Mouse (Mus musculus) heart, embryonic 12.5 days (tissue): ENCODE measurements around the gene Cdc14a. TPM values are rescaled to one million over a fixed set of nuclear protein-coding genes. Genes with fewer than 3 reads are reported as not detected.

ENCODE experiments used
- ATAC-seq: fragments of 200-750 bp; cut with Nextera tagmentation; 2 replicates; pipeline ENCODE4 v1.8.0; 2017; ENCODE audit warnings: moderate TSS enrichment, moderate library complexity; ENCODE audit not compliant: insufficient number of reproducible peaks, low FRiP score
- H3K27ac ChIP-seq: fragments of 300-500 bp; sonication (generic); 2 replicates; pipeline ENCODE4 v1.5.1; 2016; ENCODE audit warnings: mild to moderate bottlenecking, moderate library complexity; ENCODE audit not compliant: poor library complexity, severe bottlenecking
- H3K27me3 ChIP-seq: fragments of 300-500 bp; sonication (generic); replicated peaks from 2 replicates; pipeline ENCODE4 v1.6.1; 2016; ENCODE audit warnings: mild to moderate bottlenecking, moderate library complexity
- H3K36me3 ChIP-seq: fragments of 300-500 bp; sonication (generic); 2 replicates; pipeline ENCODE4 v1.6.1; 2016; ENCODE audit warnings: mild to moderate bottlenecking, moderate library complexity
- H3K4me1 ChIP-seq: fragments of 300-500 bp; sonication (generic); replicated peaks from 2 replicates; pipeline ENCODE4 v1.6.1; 2016; ENCODE audit warnings: mild to moderate bottlenecking
- H3K4me2 ChIP-seq: fragments of 300-500 bp; sonication (generic); 2 replicates; pipeline ENCODE4 v1.6.1; 2016; ENCODE audit warnings: mild to moderate bottlenecking, moderate library complexity
- H3K4me3 ChIP-seq: fragments of 300-500 bp; sonication (generic); 2 replicates; pipeline ENCODE4 v1.5.1; 2016; ENCODE audit warnings: mild to moderate bottlenecking
- H3K9ac ChIP-seq: fragments of 300-500 bp; sonication (generic); 2 replicates; pipeline ENCODE4 v1.6.1; 2016; ENCODE audit warnings: mild to moderate bottlenecking, moderate library complexity
- H3K9me3 ChIP-seq: fragments of 300-500 bp; sonication (generic); replicated peaks from 2 replicates; pipeline ENCODE4 v1.6.1; 2016; ENCODE audit warnings: mild to moderate bottlenecking, moderate library complexity
- WGBS: fragments of 180-500 bp; shearing (Covaris S2); methylation state at CpG from one replicate; pipeline ENCODE4 v1.1.7; 2016; 5-methylcytosine and 5-hydroxymethylcytosine counted together
- polyA plus RNA-seq: library from polyadenylated mRNA; unstranded; fragments of >200 nt; fragmentation: Nextera tagmentation; extraction: Ambion mirVana; gene quantifications from 2 replicates; pipeline ENCODE4 v1.2.1, GENCODE M21; 2016

Gene Cdc14a
- polyA plus RNA-seq, 1 experiment from 2014 or later = 7.8 TPM

DNA sequence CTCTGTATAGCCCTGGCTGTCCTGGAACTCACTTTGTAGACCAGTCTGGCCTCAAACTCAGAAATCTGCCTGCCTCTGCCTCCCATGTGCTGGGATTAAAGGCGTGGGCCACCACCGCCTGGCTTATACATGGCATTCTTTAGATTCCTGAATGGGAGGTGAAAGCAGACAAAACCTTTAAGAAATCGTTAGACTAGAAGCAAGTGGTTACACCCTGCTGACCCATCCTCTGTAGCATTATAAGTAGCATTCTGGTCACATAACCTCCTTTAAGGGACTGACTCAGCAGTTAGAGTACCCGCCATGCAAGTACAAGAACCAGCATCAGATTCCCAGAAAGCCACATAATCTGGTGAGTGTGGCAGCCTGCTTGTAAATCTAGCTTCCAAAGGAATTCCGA, 81.6 kb downstream of the Cdc14a start:
- Histone ChIP-seq H3K9ac (no peak overlapping the region), H3K4me1 (0 out of 2 replicates have a peak, but pooled peaks cover 5% of the 10 kb centered on the region), H3K36me3 (peaks cover 20% of the 10 kb centered on the region), H3K4me3 (no peak overlapping the region), H3K4me2 (no peak overlapping the region), H3K9me3 (no peaks in the 10 kb centered on the region), H3K27ac (no peak overlapping the region), H3K27me3 (no peaks in the 10 kb centered on the region)
- no peak for ATAC-seq
- WGBS = 82% methylated on average over 5 of the region's 5 CpGs

DNA sequence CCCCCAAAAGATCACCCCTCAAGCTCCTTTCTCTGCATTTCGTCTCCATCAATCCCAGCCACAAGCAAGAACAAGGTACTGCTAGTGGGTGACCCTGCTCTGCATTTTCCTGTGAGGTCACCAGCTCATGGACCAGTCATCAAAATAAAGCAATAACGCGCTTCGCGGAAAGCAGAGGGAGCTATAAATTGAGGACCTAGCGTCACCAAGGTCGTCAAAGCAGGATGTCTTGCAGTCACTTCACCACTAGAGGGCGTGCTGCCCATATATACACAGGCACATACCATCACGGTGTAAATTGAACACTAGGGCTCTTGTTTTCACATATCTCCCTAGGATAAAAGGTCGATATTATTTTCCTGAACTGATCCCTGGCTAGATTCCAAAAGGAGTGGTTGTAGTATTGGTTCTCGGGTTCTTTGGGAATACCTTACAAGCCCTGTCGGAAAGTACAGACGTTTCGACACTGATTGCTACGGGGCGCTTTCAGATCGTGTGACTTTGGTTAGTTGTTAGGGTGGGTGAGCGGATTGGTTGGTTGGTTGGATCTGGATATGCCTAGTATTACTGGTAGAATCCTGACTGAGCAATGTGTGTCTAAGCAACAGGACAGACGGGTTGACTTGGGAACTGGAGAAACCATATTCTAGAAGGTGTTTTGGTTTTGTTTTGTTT, 82.7 kb downstream of the Cdc14a start:
- peak; percentile 78; the same call in 1 of the 2 replicates for ATAC-seq
- H3K9ac ChIP-seq = no peak overlapping the region
- peaks cover 15% of the 10 kb centered on the region for H3K36me3 ChIP-seq
- H3K4me1 ChIP-seq = 0 out of 2 replicates have a peak, but pooled peaks cover 5% of the 10 kb centered on the region
- WGBS = 45% methylated on average over 19 of the region's 19 CpGs
- H3K27ac ChIP-seq = no peak overlapping the region
- 0 out of 2 replicates have a peak overlapping the region, but pooled peaks have one; percentile 17 for H3K4me3 ChIP-seq
- H3K9me3 ChIP-seq = no peaks in the 10 kb centered on the region
- H3K4me2 ChIP-seq = peak overlapping the region; percentile 40
- H3K27me3 ChIP-seq = no peaks in the 10 kb centered on the region

- Histone ChIP-seq H3K36me3 (peaks cover 15% of the 10 kb centered on the region), H3K27ac (no peak overlapping the region), H3K27me3 (no peaks in the 10 kb centered on the region), H3K9me3 (no peaks in the 10 kb centered on the region), H3K4me2 (no peak overlapping the region), H3K4me1 (0 out of 2 replicates have a peak, but pooled peaks cover 5% of the 10 kb centered on the region), H3K9ac (no peak overlapping the region), H3K4me3 (no peak overlapping the region)
- no peak for ATAC-seq
- 89% methylated on average over 8 of the region's 8 CpGs for WGBS
Measured at GRCm38 (mm10) chr3:116340281-116340680, 83.6 kb downstream of the Cdc14a start.

GRCm38 (mm10) chr3:116338616-116339015, 85.2 kb downstream of the Cdc14a start:
- Histone ChIP-seq H3K27me3 (no peaks in the 10 kb centered on the region), H3K9ac (no peak overlapping the region), H3K27ac (no peak overlapping the region), H3K4me3 (no peak overlapping the region), H3K4me2 (no peak overlapping the region), H3K4me1 (0 out of 2 replicates have a peak, but pooled peaks cover 5% of the 10 kb centered on the region), H3K36me3 (peaks cover 11% of the 10 kb centered on the region), H3K9me3 (no peaks in the 10 kb centered on the region)
- 76% methylated on average over 6 of the region's 6 CpGs for WGBS
- no peak for ATAC-seq

- H3K4me3 ChIP-seq = no peak overlapping the region
- H3K9ac ChIP-seq = no peak overlapping the region
- no peak overlapping the region for H3K4me2 ChIP-seq
- no peak overlapping the region for H3K27ac ChIP-seq
- no peaks in the 10 kb centered on the region for H3K9me3 ChIP-seq
- 0 out of 2 replicates have a peak, but pooled peaks cover 5% of the 10 kb centered on the region for H3K4me1 ChIP-seq
- no peaks in the 10 kb centered on the region for H3K27me3 ChIP-seq
- ATAC-seq = no peak
- WGBS = 85% methylated on average over 5 of the region's 5 CpGs
- H3K36me3 ChIP-seq = peaks cover 7% of the 10 kb centered on the region
Measured at GRCm38 (mm10) chr3:116337840-116338239, 86.0 kb downstream of the Cdc14a start.

- Histone ChIP-seq H3K4me1 (no peaks in the 10 kb centered on the region), H3K27ac (no peak overlapping the region), H3K9ac (no peak overlapping the region), H3K4me2 (no peak overlapping the region), H3K9me3 (no peaks in the 10 kb centered on the region), H3K27me3 (no peaks in the 10 kb centered on the region), H3K36me3 (no peaks in the 10 kb centered on the region), H3K4me3 (no peak overlapping the region)
- WGBS = 80% methylated on average over 4 of the region's 4 CpGs
- ATAC-seq = no peak
Measured at GRCm38 (mm10) chr3:116335036-116335435, 88.8 kb downstream of the Cdc14a start.

GRCm38 (mm10) chr3:116333711-116334110, 90.1 kb downstream of the Cdc14a start:
- Histone ChIP-seq H3K4me2 (no peak overlapping the region), H3K27ac (no peak overlapping the region), H3K4me1 (no peaks in the 10 kb centered on the region), H3K9ac (no peak overlapping the region), H3K36me3 (no peaks in the 10 kb centered on the region), H3K9me3 (no peaks in the 10 kb centered on the region), H3K27me3 (no peaks in the 10 kb centered on the region), H3K4me3 (no peak overlapping the region)
- ATAC-seq = no peak
- WGBS = 89% methylated on average over 6 of the region's 6 CpGs

- no peak overlapping the region for H3K4me3 ChIP-seq
- H3K36me3 ChIP-seq = peaks cover 2% of the 10 kb centered on the region; the same call in 1 of the 2 replicates
Measured at GRCm38 (mm10) chr3:116333229-116333628, 90.6 kb downstream of the Cdc14a start.

GRCm38 (mm10) chr3:116331811-116332464, 91.9 kb downstream of the Cdc14a start:
- H3K27ac ChIP-seq = no peak overlapping the region
- 46% methylated on average over 8 of the region's 8 CpGs for WGBS
- ATAC-seq = peak; percentile 65; the same call in 1 of the 2 replicates
- H3K9ac ChIP-seq = no peak overlapping the region
- H3K4me2 ChIP-seq = no peak overlapping the region
- H3K36me3 ChIP-seq = peaks cover 2% of the 10 kb centered on the region; the same call in 1 of the 2 replicates
- H3K27me3 ChIP-seq = no peaks in the 10 kb centered on the region
- H3K4me1 ChIP-seq = peaks cover 2% of the 10 kb centered on the region; the same call in 1 of the 2 replicates
- no peaks in the 10 kb centered on the region for H3K9me3 ChIP-seq
- no peak overlapping the region for H3K4me3 ChIP-seq

More at GRCm38 (mm10) chr3:116333229-116333628, 90.6 kb downstream of the Cdc14a start:
- Histone ChIP-seq H3K27me3 (no peaks in the 10 kb centered on the region), H3K27ac (no peak overlapping the region), H3K4me2 (no peak overlapping the region), H3K9me3 (no peaks in the 10 kb centered on the region), H3K9ac (no peak overlapping the region), H3K4me1 (no peaks in the 10 kb centered on the region)
- ATAC-seq = no peak
- 17% methylated on average over 7 of the region's 7 CpGs for WGBS

GRCm38 (mm10) chr3:116329976-116330375, 93.9 kb downstream of the Cdc14a start:
- peaks cover 2% of the 10 kb centered on the region; the same call in 1 of the 2 replicates for H3K36me3 ChIP-seq
- H3K9ac ChIP-seq = no peak overlapping the region
- H3K4me1 ChIP-seq = peaks cover 8% of the 10 kb centered on the region; the same call in 1 of the 2 replicates
- no peak overlapping the region for H3K4me2 ChIP-seq
- no peak overlapping the region for H3K4me3 ChIP-seq
- 68% methylated on average over 8 of the region's 8 CpGs for WGBS
- H3K27me3 ChIP-seq = no peaks in the 10 kb centered on the region
- no peak for ATAC-seq
- H3K27ac ChIP-seq = no peak overlapping the region
- H3K9me3 ChIP-seq = no peaks in the 10 kb centered on the region

- 83% methylated on average over 18 of the region's 18 CpGs for WGBS
- Histone ChIP-seq H3K4me3 (no peak overlapping the region), H3K36me3 (peaks cover 2% of the 10 kb centered on the region; the same call in 1 of the 2 replicates), H3K4me1 (peaks cover 8% of the 10 kb centered on the region; the same call in 1 of the 2 replicates), H3K27me3 (no peaks in the 10 kb centered on the region), H3K9ac (no peak overlapping the region), H3K9me3 (no peaks in the 10 kb centered on the region), H3K27ac (no peak overlapping the region), H3K4me2 (no peak overlapping the region)
- no peak for ATAC-seq
Measured at GRCm38 (mm10) chr3:116329023-116329762, 94.6 kb downstream of the Cdc14a start.
